Mouse (Mus musculus) intestine, postnatal 0 days (tissue): ENCODE results near the gene Xcl1. TPM values are rescaled to one million over a fixed set of nuclear protein-coding genes. Genes with fewer than 3 reads are reported as not detected.

Source experiments
- ATAC-seq: fragments of 200-750 bp; cut with Nextera tagmentation; 2 replicates; pipeline ENCODE4 v1.8.0; 2017; ENCODE audit warnings: mild to moderate bottlenecking, moderate TSS enrichment, moderate library complexity
- H3K27ac ChIP-seq: fragments of 300-500 bp; sonication (generic); 2 replicates; pipeline ENCODE4 v1.5.1; 2014; ENCODE audit warnings: mild to moderate bottlenecking, low read depth, low read length, moderate library complexity
- H3K27me3 ChIP-seq: fragments of 300-500 bp; sonication (generic); replicated peaks from 2 replicates; pipeline ENCODE4 v1.6.1; 2014; ENCODE audit warnings: low read length, mixed read lengths; ENCODE audit not compliant: control insufficient read depth, insufficient read depth
- H3K36me3 ChIP-seq: fragments of 300-500 bp; sonication (generic); 2 replicates; pipeline ENCODE4 v1.6.1; 2014; ENCODE audit warnings: mild to moderate bottlenecking, moderate library complexity; ENCODE audit not compliant: control insufficient read depth, insufficient read depth
- H3K4me1 ChIP-seq: fragments of 300-500 bp; sonication (generic); replicated peaks from 2 replicates; pipeline ENCODE4 v1.6.1; 2014; ENCODE audit warnings: antibody characterized with exemption, low read length, mixed read lengths; ENCODE audit not compliant: control insufficient read depth, insufficient read depth
- H3K4me2 ChIP-seq: fragments of 300-500 bp; sonication (generic); replicated peaks from 2 replicates; pipeline ENCODE4 v1.6.1; 2014; ENCODE audit warnings: low read depth, mild to moderate bottlenecking, moderate library complexity
- H3K4me3 ChIP-seq: fragments of 300-500 bp; sonication (generic); 2 replicates; pipeline ENCODE4 v1.5.1; 2014; ENCODE audit warnings: low read depth, low read length
- H3K9ac ChIP-seq: fragments of 300-500 bp; sonication (generic); 2 replicates; pipeline ENCODE4 v1.6.1; 2014; ENCODE audit warnings: mild to moderate bottlenecking, low read depth, low read length
- H3K9me3 ChIP-seq: fragments of 300-500 bp; sonication (generic); 2 replicates; pipeline ENCODE4 v1.6.1; 2016; ENCODE audit warnings: mixed run types; ENCODE audit not compliant: control insufficient read depth
- CTCF ChIP-seq: sonication (generic); IDR thresholded peaks from 2 replicates; pipeline ENCODE4 v1.5.1; 2016; ENCODE audit warnings: low read depth, mild to moderate bottlenecking, control low read depth, antibody characterized with exemption, moderate library complexity
- WGBS: fragments of 180-500 bp; shearing (Covaris S2); extraction: QIAGEN DNeasy Blood & Tissue Kit; methylation state at CpG from one replicate; pipeline ENCODE4 v1.1.7; 2014; 5-methylcytosine and 5-hydroxymethylcytosine counted together
- polyA plus RNA-seq: library from polyadenylated mRNA; unstranded; fragments of >200 nt; fragmentation: Nextera tagmentation; extraction: Ambion mirVana; gene quantifications from 2 replicates; pipeline ENCODE4 v1.2.1, GENCODE M21; 2015

The Xcl1 gene
- polyA plus RNA-seq, 1 experiment from 2014 or later, result not detected

DNA sequence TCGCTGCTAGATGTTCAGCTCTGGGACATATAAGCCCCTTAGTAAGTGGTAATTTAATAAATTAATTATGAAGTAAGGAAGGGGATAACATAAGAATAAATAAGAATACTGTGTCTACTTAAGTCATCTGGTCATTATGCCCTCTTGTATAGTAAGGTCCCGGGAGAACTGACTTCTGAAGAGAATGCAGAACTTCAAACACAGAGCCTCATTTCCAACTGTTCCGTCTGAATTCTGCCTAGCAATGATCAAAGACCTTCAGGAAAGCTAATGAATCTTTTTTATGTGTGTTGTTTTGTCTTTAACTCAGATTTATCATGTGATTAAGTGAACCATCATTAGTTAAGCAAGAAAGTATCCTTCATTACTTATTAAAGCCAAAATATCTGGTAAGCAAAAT, 5.3 kb downstream of the Xcl1 start:
- TF ChIP-seq CTCF, result no peak
- no peak overlapping the region for H3K4me2 ChIP-seq
- 81% methylated on average over 3 of the region's 3 CpGs for WGBS

DNA sequence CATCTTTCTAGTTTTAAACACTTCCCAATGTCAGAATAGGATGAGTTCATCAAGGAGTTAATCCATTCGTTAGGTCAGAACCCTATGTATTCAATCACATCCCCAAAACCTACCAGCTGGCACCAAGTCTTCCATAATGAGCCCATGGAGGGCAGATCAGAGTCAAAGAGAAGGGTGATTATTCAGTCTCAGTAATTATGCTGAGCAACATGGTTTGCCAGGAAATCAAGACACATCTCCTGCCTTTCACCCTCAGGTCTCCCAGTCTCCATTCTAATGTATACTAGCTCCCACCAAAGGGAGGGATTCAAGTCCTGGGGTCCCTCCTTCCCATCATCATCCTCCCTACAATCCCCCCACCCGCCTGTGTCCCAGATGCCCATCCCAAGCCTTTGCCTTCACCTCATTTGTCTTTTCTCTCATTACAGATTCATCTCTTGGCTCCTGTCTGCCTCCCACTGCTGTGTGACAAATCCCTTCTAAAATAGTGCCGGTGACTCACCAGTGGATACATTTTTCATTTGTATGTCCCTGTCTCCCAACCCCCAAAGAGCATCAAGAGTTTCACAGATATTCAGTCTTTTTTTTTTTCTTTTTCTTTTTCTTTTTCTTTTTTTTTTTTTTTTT, 8.7 kb downstream of the Xcl1 start:
- 86% methylated on average over 3 of the region's 3 CpGs for WGBS
- TF ChIP-seq CTCF, result no peak
- no peak for ATAC-seq
- H3K4me2 ChIP-seq, result no peak overlapping the region
- H3K9me3 ChIP-seq, result no peaks in the 10 kb centered on the region
- H3K4me1 ChIP-seq, result no peaks in the 10 kb centered on the region
- no peak overlapping the region for H3K4me3 ChIP-seq
- H3K27me3 ChIP-seq, result no peaks in the 10 kb centered on the region
- no peaks in the 10 kb centered on the region for H3K36me3 ChIP-seq
- H3K9ac ChIP-seq, result no peak overlapping the region
- H3K27ac ChIP-seq, result no peak overlapping the region

More for the DNA sequence above, 5.3 kb downstream of the Xcl1 start:
- no peak for ATAC-seq
- H3K9ac ChIP-seq, result no peak overlapping the region
- no peak overlapping the region for H3K27ac ChIP-seq
- H3K9me3 ChIP-seq, result no peaks in the 10 kb centered on the region
- no peaks in the 10 kb centered on the region for H3K27me3 ChIP-seq
- H3K4me3 ChIP-seq, result no peak overlapping the region
- H3K36me3 ChIP-seq, result no peaks in the 10 kb centered on the region
- H3K4me1 ChIP-seq, result no peaks in the 10 kb centered on the region

DNA sequence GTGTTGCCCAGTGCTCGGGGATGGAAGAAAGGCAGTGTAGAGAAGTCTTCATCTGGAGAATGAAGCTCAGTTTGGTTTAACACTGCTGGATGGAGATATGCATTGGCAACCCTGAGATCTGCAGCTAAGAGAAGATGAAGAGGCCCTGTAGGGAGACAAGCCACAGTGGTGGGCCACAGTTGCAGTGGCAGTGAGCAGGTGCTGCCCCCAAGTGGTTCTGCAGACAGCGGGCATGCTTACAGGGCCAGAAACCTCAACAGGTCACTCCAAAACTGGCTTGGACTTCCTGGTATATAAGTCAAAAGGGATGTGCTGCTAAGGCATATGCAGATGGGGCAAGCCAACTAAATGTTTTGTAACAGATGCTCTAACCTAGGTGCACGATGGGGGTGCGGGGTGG, 30.3 kb downstream of the Xcl1 start:
- peak; percentile 87 for TF ChIP-seq CTCF

DNA sequence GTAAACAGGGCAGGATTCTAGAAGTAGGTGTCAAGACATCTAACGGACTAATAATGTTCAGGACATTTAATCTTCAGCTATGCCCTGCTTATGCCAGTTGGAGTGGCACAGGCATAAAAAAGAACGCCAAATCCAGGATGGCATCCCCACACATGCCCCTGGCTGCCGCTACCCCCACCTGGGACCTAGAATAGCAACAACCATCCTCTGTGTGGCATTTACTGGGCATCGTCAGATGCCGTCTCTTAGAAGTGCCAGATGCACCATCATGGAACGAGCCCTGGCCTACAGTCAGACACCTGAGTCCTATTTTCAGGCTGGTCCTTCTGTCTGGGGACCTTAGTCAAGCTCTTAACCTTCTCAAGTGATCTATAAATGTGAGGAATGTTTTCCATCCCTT, 34.6 kb downstream of the Xcl1 start:
- Histone ChIP-seq H3K27me3 (no peaks in the 10 kb centered on the region), H3K4me3 (no peak overlapping the region), H3K9me3 (no peaks in the 10 kb centered on the region), H3K4me2 (no peak overlapping the region), H3K9ac (no peak overlapping the region), H3K4me1 (peaks cover 10% of the 10 kb centered on the region), H3K36me3 (no peaks in the 10 kb centered on the region), H3K27ac (no peak overlapping the region)
- 90% methylated on average over 6 of the region's 6 CpGs for WGBS
- ATAC-seq, result no peak
- TF ChIP-seq CTCF, result no peak

More for the DNA sequence above, 30.3 kb downstream of the Xcl1 start:
- H3K27me3 ChIP-seq, result no peaks in the 10 kb centered on the region
- ATAC-seq, result no peak
- no peaks in the 10 kb centered on the region for H3K36me3 ChIP-seq
- H3K27ac ChIP-seq, result no peak overlapping the region
- no peaks in the 10 kb centered on the region for H3K4me1 ChIP-seq
- H3K9me3 ChIP-seq, result no peaks in the 10 kb centered on the region
- H3K4me3 ChIP-seq, result no peak overlapping the region
- WGBS, result 58% methylated on average over 4 of the region's 4 CpGs
- no peak overlapping the region for H3K9ac ChIP-seq
- no peak overlapping the region for H3K4me2 ChIP-seq

DNA sequence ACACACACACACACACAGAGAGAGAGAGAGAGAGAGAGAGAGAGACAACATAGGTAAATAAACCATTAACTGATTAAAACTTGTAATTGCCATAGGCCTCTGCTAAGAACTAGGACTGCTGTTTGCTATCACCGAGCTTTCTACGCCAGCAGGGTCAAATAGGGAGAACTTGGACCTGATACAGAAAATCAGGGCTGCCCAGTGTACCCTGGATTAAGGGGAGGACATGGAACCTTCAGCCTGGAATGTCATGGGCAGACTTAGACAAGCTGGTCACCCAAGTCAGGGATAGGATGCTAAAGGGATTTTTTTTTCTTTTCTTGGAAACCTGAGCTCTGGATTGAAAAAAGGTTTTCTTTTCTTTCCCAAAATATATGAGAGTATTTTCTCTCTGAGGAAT, 35.1 kb downstream of the Xcl1 start:
- H3K9me3 ChIP-seq, result no peaks in the 10 kb centered on the region
- H3K27me3 ChIP-seq, result no peaks in the 10 kb centered on the region
- TF ChIP-seq CTCF, result no peak
- no peak overlapping the region for H3K4me3 ChIP-seq
- WGBS, result 33% methylated on average over 2 of the region's 2 CpGs
- H3K4me2 ChIP-seq, result no peak overlapping the region
- no peaks in the 10 kb centered on the region for H3K36me3 ChIP-seq
- H3K4me1 ChIP-seq, result peaks cover 11% of the 10 kb centered on the region
- H3K27ac ChIP-seq, result no peak overlapping the region
- H3K9ac ChIP-seq, result no peak overlapping the region
- no peak for ATAC-seq

DNA sequence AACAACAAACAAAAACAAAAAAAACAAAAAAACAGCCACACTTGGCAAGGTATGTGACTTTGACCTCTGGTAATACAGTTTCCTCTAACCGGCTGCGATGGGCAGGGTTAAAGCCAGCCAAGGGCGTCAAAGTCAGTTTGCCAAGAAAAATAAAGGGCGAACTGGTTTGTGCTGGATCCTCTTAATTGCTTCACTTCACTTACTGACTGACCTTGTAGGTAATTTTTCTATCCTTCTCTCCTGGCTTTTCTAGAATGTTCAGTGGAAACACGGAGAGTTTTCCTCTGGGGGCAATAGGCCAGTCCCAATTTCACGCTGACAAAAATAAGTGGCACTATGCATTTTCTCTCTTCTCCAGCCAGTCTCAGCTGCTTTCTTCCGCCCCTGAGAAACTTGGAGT, 35.8 kb downstream of the Xcl1 start:
- Histone ChIP-seq H3K4me1 (peaks cover 11% of the 10 kb centered on the region), H3K4me3 (peak overlapping the region; percentile 50), H3K9me3 (no peaks in the 10 kb centered on the region), H3K36me3 (no peaks in the 10 kb centered on the region), H3K4me2 (peak overlapping the region; percentile 95), H3K9ac (0 out of 2 replicates have a peak overlapping the region, but pooled peaks have one; percentile 31), H3K27me3 (no peaks in the 10 kb centered on the region), H3K27ac (no peak overlapping the region)
- ATAC-seq, result 0 out of 2 replicates have a peak, but pooled peaks have one; percentile 46
- TF ChIP-seq CTCF, result no peak
- WGBS, result 22% methylated on average over 7 of the region's 7 CpGs
